Mouse (Mus musculus) telencephalon, adult 2 months (tissue): ENCODE results near the gene Cc2d2a.
A peak's percentile ranks its signal among the peaks of the same experiment; 100 is the strongest.

Experiments used
- DNase-seq: peaks from one replicate; pipeline ENCODE4 v3.0.0-alpha.2; 2011; ENCODE audit warnings: low read depth, low spot score

Gene Cc2d2a

GRCm38 (mm10) chr5:43728375-43729165, 66.4 kb downstream of the Cc2d2a start:
- peak; percentile 42 for DNase-seq

GRCm38 (mm10) chr5:43732381-43732780, 70.2 kb downstream of the Cc2d2a start:
- peak; percentile 85 for DNase-seq

GRCm38 (mm10) chr5:43744187-43744586, 82.0 kb downstream of the Cc2d2a start:
- no peak for DNase-seq

- DNase-seq = no peak
Measured at GRCm38 (mm10) chr5:43745156-43745555, 83.0 kb downstream of the Cc2d2a start.

GRCm38 (mm10) chr5:43748039-43748438, 85.9 kb downstream of the Cc2d2a start:
- DNase-seq = no peak

- no peak for DNase-seq
Measured at GRCm38 (mm10) chr5:43749092-43749491, 86.9 kb downstream of the Cc2d2a start.

- peak; percentile 42 for DNase-seq
Measured at GRCm38 (mm10) chr5:43770618-43771354, 108.6 kb downstream of the Cc2d2a start.

GRCm38 (mm10) chr5:43771555-43771954, 109.4 kb downstream of the Cc2d2a start:
- no peak for DNase-seq

- DNase-seq = peak; percentile 58
Measured at GRCm38 (mm10) chr5:43776407-43776806, 114.3 kb downstream of the Cc2d2a start.

- no peak for DNase-seq
Measured at GRCm38 (mm10) chr5:43776993-43777392, 114.8 kb downstream of the Cc2d2a start.

- DNase-seq = no peak
Measured at GRCm38 (mm10) chr5:43778583-43778982, 116.4 kb downstream of the Cc2d2a start.

GRCm38 (mm10) chr5:43781423-43781976, 119.4 kb downstream of the Cc2d2a start:
- no peak for DNase-seq

GRCm38 (mm10) chr5:43781977-43782930, 120.1 kb downstream of the Cc2d2a start:
- peak; percentile 47 for DNase-seq

GRCm38 (mm10) chr5:43783996-43784395, 121.8 kb downstream of the Cc2d2a start:
- DNase-seq = no peak

GRCm38 (mm10) chr5:43786607-43787006, 124.5 kb downstream of the Cc2d2a start:
- no peak for DNase-seq

- DNase-seq = no peak
Measured at GRCm38 (mm10) chr5:43787976-43788752, 126.0 kb downstream of the Cc2d2a start.
